Mouse (Mus musculus) heart, embryonic 13.5 days (tissue): ENCODE results near the gene Ahsa1. TPM values are rescaled to one million over a fixed set of nuclear protein-coding genes. Genes with fewer than 3 reads are reported as not detected.
"Not testable (repeated sequence)": the region's sequence is repeated elsewhere in the genome, so short reads cannot be mapped to it uniquely, and the experiment has no call there.

ENCODE experiments used
- ATAC-seq: fragments of 200-750 bp; cut with Nextera tagmentation; 2 replicates; pipeline ENCODE4 v1.8.0; 2017; ENCODE audit warnings: moderate TSS enrichment; ENCODE audit not compliant: insufficient number of reproducible peaks, low FRiP score, low TSS enrichment; ENCODE audit errors: extremely low read depth
- H3K27ac ChIP-seq: fragments of 300-500 bp; sonication (generic); replicated peaks from 2 replicates; pipeline ENCODE4 v1.5.1; 2015; ENCODE audit warnings: moderate library complexity, mild to moderate bottlenecking, inconsistent platforms
- H3K27me3 ChIP-seq: fragments of 300-500 bp; sonication (generic); replicated peaks from 2 replicates; pipeline ENCODE4 v1.6.1; 2015; ENCODE audit warnings: mild to moderate bottlenecking, inconsistent platforms
- H3K36me3 ChIP-seq: fragments of 300-500 bp; sonication (generic); 2 replicates; pipeline ENCODE4 v1.6.1; 2015; ENCODE audit warnings: mild to moderate bottlenecking, inconsistent platforms
- H3K4me1 ChIP-seq: fragments of 300-500 bp; sonication (generic); 2 replicates; pipeline ENCODE4 v1.6.1; 2015; ENCODE audit warnings: inconsistent platforms
- H3K4me2 ChIP-seq: fragments of 300-500 bp; sonication (generic); 2 replicates; pipeline ENCODE4 v1.6.1; 2015; ENCODE audit warnings: inconsistent platforms, mild to moderate bottlenecking, moderate library complexity
- H3K4me3 ChIP-seq: fragments of 300-500 bp; sonication (generic); 2 replicates; pipeline ENCODE4 v1.5.1; 2015; ENCODE audit warnings: moderate library complexity, mild to moderate bottlenecking, inconsistent platforms
- H3K9ac ChIP-seq: fragments of 300-500 bp; sonication (generic); 2 replicates; pipeline ENCODE4 v1.6.1; 2015; ENCODE audit warnings: inconsistent platforms, mild to moderate bottlenecking, moderate library complexity
- H3K9me3 ChIP-seq: fragments of 300-500 bp; sonication (generic); 2 replicates; pipeline ENCODE4 v1.6.1; 2016; ENCODE audit warnings: inconsistent platforms
- WGBS: fragments of 180-500 bp; shearing (Covaris S2); methylation state at CpG from one replicate; pipeline ENCODE4 v1.1.7; 2015; ENCODE audit warnings: mixed read lengths; 5-methylcytosine and 5-hydroxymethylcytosine counted together
- microRNA-seq: library from miRNA; unstranded; fragments of <30 nt; microRNA quantifications from one replicate; pipeline ENCODE4, GENCODE M21; 2016
- polyA plus RNA-seq: library from polyadenylated mRNA; unstranded; fragments of >200 nt; fragmentation: Nextera tagmentation; extraction: Ambion mirVana; gene quantifications from 2 replicates; pipeline ENCODE4 v1.2.1, GENCODE M21; 2015

The Ahsa1 gene
- polyA plus RNA-seq, 1 experiment from 2014 or later = 174 TPM

DNA sequence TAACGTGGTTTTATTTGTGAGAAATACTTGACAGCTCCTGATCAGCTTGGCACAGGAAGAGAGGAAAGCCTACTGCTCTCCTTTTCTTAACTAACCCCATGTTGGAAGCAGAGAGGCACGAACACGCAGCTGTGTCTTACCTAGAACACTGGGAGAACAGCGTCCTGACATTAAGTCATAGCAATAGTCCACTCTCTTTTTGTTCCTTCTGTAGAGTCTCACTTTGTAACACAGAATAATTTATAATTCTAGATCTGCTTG is 40.2 kb downstream of the Ahsa1 start:
- Histone ChIP-seq H3K36me3 (peaks cover 41% of the 10 kb centered on the region), H3K4me1 (peaks cover 14% of the 10 kb centered on the region)
- H3K27me3 ChIP-seq, H3K9ac ChIP-seq, H3K4me2 ChIP-seq, H3K9me3 ChIP-seq, H3K4me3 ChIP-seq, H3K27ac ChIP-seq, ATAC-seq: not testable (repeated sequence)
- WGBS = 84% methylated on average over 4 of the region's 4 CpGs

DNA sequence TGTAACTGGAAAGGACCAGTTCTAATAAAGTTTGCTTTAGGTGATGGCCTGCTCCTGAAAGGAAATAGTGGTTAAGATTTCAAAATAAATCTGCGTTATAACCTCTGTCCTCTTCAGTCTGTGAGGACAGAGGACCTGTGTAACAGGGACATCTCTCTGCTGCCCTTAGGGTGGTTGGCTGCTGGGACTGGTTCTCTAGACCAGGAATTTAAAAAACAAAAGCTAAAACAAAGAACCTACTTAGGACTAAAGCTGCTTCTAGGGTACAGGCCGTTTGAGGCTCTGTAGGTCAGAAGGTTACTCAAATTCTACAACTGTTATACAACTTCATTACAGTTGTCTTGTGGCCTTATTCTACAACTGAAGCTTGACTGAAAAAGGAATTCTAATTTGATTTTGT is 46.8 kb downstream of the Ahsa1 start:
- no peaks in the 10 kb centered on the region for H3K9me3 ChIP-seq
- no peak overlapping the region for H3K9ac ChIP-seq
- H3K4me3 ChIP-seq = no peak overlapping the region
- peaks cover 61% of the 10 kb centered on the region for H3K36me3 ChIP-seq
- no peak overlapping the region for H3K27ac ChIP-seq
- H3K4me2 ChIP-seq = no peak overlapping the region
- no peak for ATAC-seq
- no peaks in the 10 kb centered on the region for H3K4me1 ChIP-seq
- 74% methylated on average over 2 of the region's 2 CpGs for WGBS
- H3K27me3 ChIP-seq = no peaks in the 10 kb centered on the region

DNA sequence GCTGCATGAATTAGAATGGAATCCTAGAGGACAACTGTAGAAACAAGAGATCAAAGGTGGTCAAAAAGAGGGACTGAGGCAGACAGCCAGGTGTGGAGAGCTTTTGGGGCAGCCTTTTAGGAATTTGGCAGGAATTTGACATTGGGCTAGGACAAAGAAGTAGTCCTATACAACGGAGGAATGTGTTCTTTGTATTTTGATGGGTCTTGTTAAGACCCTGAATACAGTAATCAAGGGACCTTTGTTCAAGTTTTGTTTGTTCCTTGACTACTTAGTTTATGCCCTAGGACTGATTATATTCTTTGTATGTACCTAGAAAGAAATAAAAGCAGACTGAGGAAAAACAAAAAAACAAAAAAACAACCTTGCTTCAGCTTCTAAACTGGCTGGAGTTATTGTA is 51.7 kb downstream of the Ahsa1 start:
- Histone ChIP-seq H3K27me3 (no peaks in the 10 kb centered on the region), H3K4me2 (no peak overlapping the region), H3K27ac (no peak overlapping the region), H3K9me3 (no peaks in the 10 kb centered on the region), H3K4me1 (no peaks in the 10 kb centered on the region), H3K36me3 (peaks cover 17% of the 10 kb centered on the region), H3K9ac (no peak overlapping the region), H3K4me3 (no peak overlapping the region)
- ATAC-seq = no peak
- 69% methylated on average over 1 of the region's 1 CpGs for WGBS

DNA sequence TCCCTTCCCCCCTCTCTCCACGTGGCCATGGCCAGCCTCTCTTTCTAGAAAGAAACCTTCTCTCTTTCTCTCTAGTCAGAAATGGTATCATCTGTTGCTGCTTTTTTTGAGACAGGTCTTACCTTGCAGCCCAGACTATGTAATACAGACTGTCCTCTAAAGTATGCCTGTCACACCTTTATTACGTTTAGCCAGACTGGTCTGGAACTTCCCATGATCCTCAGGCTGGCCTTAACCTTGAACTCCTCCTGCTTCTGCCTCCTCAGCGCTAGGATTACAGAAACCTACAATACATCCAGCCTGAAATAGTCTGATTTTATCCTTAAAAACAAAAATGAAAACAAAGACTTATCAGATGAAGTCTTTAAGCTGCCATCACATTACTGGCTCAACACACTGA is 53.0 kb downstream of the Ahsa1 start:
- no peaks in the 10 kb centered on the region for H3K9me3 ChIP-seq
- no peak overlapping the region for H3K27ac ChIP-seq
- 88% methylated on average over 3 of the region's 3 CpGs for WGBS
- H3K4me3 ChIP-seq = no peak overlapping the region
- H3K9ac ChIP-seq = no peak overlapping the region
- H3K36me3 ChIP-seq = peaks cover 14% of the 10 kb centered on the region
- no peak overlapping the region for H3K4me2 ChIP-seq
- no peak for ATAC-seq
- H3K27me3 ChIP-seq = no peaks in the 10 kb centered on the region
- H3K4me1 ChIP-seq = no peaks in the 10 kb centered on the region

Small RNA genes lying within 50 kb of the gene (microRNA-seq; reads per million reads assigned to microRNA genes)
- gene Gm47293 = not detected

Other genes with a start within 250 kb of the Ahsa1 start
- not detected in 2 replicates for gene Tmem63c, start 245.1 kb upstream of the Ahsa1 start, polyA plus RNA-seq
- gene Ngb, start 163.9 kb upstream of the Ahsa1 start, polyA plus RNA-seq = 0.23 and 0.38 TPM in 2 replicates
- 27.8 and 31.2 TPM in 2 replicates for gene Gstz1, start 119.3 kb upstream of the Ahsa1 start, polyA plus RNA-seq
- gene Pomt2, start 118.5 kb upstream of the Ahsa1 start, polyA plus RNA-seq = 10.9 and 11.9 TPM in 2 replicates
- 0.59 and 0.76 TPM in 2 replicates for gene Samd15, start 66.8 kb upstream of the Ahsa1 start, polyA plus RNA-seq
- 1.4 and 1.5 TPM in 2 replicates for gene Tmed8, start 66.0 kb upstream of the Ahsa1 start, polyA plus RNA-seq
- gene Noxred1, start 27.7 kb upstream of the Ahsa1 start, polyA plus RNA-seq = 0.60 and 0.80 TPM in 2 replicates
- gene Vipas39, start 223 bp upstream of the Ahsa1 start, polyA plus RNA-seq = 32.4 and 34.4 TPM in 2 replicates
- 0.75 and 0.90 TPM in 2 replicates for gene Ism2, start 33.2 kb downstream of the Ahsa1 start, polyA plus RNA-seq
- 63.9 and 64.2 TPM in 2 replicates for gene Sptlc2, start 121.9 kb downstream of the Ahsa1 start, polyA plus RNA-seq
- gene Slirp, start 177.4 kb downstream of the Ahsa1 start, polyA plus RNA-seq = 269 and 303 TPM in 2 replicates
- 34.2 and 37.2 TPM in 2 replicates for gene Alkbh1, start 177.5 kb downstream of the Ahsa1 start, polyA plus RNA-seq
- gene Snw1, start 205.8 kb downstream of the Ahsa1 start, polyA plus RNA-seq = 78.7 and 84.5 TPM in 2 replicates
- gene Gm5788, start 228.2 kb downstream of the Ahsa1 start, polyA plus RNA-seq = not detected in 2 replicates
- not detected in 2 replicates for gene Gm8300, start 247.8 kb downstream of the Ahsa1 start, polyA plus RNA-seq